Mouse (Mus musculus): ENCODE data around the gene Pde4dip.

Pde4dip gene

DNA sequence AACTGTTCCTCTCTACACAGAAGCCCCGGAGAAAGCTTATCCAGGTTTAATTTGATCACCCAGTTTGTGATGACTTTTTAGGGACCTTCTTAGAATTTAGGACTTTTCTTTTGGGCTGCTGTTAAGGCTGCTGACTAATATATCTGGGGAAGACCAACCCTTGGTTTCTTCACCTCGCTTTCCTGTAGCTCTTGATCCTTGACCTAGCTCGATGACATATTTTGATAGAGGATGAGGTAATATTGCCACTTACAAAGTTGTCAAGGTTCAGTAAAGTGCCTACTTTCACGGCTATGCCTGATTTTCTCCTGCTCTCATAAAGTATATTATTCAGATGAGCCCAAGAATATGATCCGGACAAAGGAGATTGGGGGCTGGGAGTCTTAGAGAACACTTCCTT is 13.1 kb upstream of the Pde4dip start:
- in situ Hi-C loops (cut with MboI, MseI), result loop anchor here (25.0 kb wide), 1 partner anchor 211 kb away; no protein-coding TSS in a partner anchor

DNA sequence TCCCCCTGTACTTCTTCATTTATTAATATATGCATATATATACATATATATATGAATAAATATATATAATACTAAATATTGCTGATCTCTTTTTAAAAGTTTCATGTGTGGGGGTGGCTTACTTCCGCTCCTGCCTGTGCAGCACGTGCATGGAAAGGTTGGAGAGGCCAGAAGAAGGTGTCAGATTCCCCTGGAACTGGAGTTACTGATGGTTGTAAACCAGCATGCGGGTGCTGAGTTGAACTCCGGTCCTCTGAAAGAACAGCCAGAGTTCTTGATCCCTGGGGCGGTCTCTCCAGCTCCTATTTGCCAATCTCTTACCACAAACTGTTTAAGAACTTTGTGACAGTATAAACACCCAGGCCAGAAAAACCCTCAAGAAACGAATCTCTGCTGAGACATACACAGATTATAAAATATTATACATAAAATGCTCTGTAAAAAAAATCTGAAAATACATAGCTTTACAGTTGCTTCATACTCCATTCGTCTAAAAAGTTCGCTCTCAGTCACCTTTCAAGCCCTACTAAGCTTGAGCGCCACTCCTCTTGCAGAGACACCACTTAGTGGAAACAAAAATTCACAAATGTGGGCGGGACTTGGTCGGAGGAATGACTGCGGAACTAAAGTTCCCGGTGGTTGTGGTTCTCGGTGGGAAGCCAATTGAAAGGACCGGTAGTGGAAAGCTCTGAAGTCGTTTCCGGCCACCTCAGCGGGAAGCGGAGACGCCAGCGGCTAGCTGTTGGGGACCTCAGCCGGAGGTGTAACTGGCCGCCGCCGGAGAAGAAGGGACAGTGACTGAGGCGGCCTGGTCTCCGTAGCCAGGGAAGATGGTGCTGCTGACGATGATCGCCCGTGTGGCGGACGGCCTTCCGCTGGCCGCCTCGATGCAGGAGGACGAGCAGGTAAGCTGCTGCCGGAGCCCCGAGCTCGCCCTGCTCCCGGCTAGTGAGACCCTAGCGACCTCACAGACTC is 12.3 kb upstream of the Pde4dip start, which contains the start of gene Sec22b:
Gene Sec22b, plus strand, starts transcription at position 675 of the 975 bp plus-strand sequence.
- in situ Hi-C loops (cut with MboI, MseI), result loop anchor here (25.0 kb wide), 1 partner anchor 211 kb away; no protein-coding TSS in a partner anchor

DNA sequence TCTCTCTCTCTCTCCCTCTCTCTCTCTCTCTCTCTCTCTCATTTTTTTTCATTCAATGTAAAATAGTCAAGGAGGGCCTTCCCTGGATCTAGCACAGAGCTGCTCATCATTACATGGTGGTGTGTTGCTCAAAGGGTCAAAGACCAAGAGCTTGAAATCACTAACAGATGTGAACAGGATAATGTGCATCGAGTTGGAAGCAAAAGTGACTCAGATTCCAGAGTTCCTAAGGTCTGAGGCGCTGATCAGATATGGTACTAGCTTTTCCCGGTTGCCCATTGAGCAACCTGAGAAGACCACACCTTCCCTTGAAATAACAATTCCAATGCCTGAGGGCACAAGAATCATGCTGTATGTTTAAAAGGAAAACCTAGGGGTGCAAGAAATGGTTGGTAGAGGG is 9.9 kb upstream of the Pde4dip start:
- in situ Hi-C loops (cut with MboI, MseI), result loop anchor here (10.0 kb wide), 1 partner anchor 124 kb away; no protein-coding TSS in a partner anchor

DNA sequence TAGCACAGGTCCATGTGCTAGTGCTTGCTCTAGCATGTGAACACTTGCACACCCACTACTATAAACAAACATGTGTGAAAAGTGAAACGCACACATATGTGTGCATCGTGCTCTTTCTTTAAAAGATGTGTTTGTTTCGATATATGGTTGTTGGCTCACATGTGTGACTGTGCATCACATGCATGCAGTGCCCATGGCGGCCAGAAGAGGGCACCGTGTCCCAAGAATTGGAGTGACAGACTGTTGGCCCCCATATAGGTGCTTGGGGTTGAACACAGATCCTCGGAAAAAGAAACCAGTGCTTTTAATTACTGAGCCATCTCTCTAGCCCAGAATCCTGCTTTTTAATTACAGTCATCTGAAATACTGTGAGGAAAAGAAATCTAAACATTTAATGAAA is 6.2 kb upstream of the Pde4dip start:
- in situ Hi-C loops (cut with MboI, MseI), result loop anchor here (10.0 kb wide), 1 partner anchor 120 kb away; no protein-coding TSS in a partner anchor

DNA sequence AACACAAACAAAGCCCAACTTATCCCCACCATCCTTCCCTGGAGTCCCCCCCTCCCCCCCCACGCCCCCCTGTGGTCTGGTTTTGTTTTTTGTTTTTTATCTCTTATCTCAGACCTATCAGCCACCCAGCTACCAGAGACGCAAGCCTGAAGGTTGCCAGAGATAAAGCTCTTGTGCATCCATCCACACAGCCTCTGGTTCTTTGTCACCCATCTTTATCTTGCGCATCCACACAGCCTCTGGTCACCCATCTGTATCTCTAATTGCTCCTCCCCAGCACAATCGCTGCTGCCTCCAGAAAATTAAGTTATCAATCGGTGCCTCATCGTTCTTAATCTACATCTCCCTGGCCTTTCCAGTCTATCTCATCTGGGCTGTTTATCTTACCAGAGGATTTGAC is 1.7 kb upstream of the Pde4dip start:
- in situ Hi-C loops (cut with MboI, MseI), result loop anchor here (10.0 kb wide), 1 partner anchor 115 kb away; no protein-coding TSS in a partner anchor

DNA sequence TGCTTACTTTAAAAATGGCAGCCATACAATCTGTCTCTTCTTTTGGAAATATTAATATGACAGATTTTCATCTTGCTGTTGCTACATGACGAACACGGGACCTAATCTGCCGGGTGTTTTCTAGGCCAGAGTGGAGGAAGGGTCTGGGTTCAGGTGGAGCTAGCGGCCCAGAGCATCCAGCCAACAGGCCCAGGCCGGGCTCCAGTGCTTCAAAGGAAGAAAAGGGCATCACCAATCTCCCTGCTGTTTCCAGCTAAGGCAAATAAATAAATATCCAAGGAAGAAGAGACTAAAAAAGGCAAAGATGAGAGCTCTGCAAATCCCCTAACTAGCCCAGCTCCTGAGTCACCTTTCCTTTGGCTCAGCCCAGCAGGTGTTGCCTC is 731 bp downstream of the Pde4dip start:
- in situ Hi-C loops (cut with MboI, MseI), result no loop called here

DNA sequence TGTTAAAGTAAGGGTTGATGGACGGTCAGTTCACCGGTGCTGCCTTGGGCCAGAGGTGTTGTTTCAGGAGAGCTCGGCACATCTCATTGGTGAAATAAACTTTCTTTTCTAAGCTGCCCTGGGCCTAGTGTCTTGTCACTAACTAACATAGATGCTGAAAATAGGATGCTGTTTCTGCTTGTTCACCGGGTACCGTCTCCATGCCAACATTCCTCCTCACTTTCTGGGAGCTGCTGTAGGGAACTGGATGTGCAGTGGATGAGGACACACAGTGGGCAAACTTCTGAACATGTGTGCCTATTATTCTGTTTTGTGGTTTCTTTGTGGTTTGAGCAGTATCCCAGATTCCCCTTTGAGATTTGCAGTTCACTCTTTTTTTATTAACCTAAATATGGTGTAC is 6.9 kb downstream of the Pde4dip start:
- in situ Hi-C loops (cut with MboI, MseI), result loop anchor here (5.0 kb wide), 1 partner anchor 199 kb away; no protein-coding TSS in a partner anchor

DNA sequence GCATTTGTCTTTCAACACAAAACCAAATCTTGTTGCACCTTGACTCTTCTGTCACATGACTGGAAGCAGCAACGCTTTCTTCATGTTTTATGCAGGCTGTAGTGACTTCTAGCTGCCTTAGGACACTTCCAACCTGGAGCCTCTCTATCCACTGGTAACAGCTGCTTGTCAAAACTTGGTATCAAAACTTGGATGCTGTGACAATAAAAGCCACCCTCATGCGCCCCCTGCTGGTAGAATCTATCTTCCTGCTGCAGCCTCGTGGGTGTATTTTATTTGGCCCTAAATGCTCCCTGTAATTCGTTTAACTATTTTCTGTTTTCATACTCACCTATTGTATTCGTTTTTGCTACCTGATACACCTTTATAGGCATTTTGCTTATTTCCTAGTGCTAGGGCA is 9.3 kb downstream of the Pde4dip start:
- in situ Hi-C loops (cut with MboI, MseI), result no loop called here

DNA sequence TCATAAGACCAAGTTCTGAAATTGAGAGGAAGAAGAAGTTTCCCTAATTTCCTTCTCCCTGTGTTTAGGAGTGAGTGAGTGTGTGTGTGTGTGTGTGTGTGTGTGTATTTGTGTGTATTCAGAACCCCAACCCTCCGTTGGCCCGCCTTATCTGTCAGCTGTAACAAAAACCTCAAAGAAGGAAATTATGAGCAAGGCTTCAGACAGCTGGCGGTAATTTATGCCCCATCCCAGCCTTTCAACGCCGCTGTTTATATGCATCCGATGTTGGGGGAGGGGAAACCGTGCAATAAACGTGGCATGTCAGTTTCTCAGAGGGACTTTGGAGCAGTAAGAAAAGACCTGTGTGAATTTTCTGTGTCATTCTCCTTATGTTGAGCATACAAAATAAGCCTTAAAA is 12.2 kb downstream of the Pde4dip start:
- in situ Hi-C loops (cut with MboI, MseI), result no loop called here

DNA sequence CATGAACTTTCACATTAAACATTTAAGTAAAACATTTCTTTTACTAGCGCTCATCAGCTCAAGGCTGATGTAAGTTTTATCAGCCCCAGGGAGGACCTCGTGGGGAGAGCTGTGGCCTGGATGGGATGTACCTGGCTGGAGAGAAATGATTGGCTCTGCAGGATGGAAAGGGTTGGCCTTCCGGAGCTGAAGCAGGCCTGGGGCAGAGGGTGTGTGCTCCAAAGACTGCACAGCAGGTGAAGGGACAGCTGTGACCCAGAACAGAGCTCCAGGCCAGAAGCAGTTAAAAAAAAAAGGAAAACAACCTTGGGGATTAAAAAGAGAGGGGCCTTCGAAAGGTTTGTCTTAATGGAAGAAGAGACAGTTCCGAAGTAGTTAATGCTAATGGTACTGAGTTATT is 13.7 kb downstream of the Pde4dip start:
- in situ Hi-C loops (cut with MboI, MseI), result no loop called here

DNA sequence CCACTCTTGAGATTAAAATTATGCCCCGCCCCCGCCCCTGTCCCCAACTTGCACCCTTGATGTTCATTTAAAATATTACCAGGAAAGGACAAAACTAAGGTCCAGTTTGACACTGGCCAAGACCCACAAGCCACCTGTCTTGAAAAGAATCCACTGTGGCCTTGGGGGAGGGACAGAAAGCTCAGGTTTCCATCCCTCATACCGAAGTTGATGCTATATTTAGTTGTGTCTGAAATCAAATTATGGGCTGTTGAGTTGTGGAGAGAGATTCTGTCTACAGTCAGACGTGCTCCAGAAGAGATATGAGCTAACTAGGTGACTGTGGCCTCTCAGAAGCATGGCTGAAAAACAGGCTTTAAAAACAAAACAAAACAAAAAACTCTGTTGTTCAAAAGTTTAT is 18.8 kb downstream of the Pde4dip start:
- in situ Hi-C loops (cut with MboI, MseI), result no loop called here

DNA sequence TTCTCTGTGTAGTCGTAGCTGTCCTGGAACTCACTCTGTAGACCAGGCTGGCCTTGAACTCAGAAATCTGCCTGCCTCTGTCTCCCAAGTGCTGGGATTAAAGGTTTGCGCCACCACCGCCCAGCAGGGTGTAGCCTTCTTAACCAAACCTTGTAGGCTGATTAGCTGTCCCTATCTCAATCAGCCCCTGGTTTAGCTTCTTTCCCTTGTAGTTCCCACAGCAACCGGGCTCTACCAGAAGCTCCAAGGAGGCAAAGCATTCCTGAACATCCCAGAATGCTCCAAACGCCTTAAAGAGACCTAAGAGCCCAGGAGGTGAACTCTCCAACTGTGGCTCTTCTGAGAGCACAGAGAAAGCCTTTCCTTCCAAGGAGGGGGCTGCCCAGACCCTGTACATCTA is 19.8 kb downstream of the Pde4dip start:
- in situ Hi-C loops (cut with MboI, MseI), result no loop called here

DNA sequence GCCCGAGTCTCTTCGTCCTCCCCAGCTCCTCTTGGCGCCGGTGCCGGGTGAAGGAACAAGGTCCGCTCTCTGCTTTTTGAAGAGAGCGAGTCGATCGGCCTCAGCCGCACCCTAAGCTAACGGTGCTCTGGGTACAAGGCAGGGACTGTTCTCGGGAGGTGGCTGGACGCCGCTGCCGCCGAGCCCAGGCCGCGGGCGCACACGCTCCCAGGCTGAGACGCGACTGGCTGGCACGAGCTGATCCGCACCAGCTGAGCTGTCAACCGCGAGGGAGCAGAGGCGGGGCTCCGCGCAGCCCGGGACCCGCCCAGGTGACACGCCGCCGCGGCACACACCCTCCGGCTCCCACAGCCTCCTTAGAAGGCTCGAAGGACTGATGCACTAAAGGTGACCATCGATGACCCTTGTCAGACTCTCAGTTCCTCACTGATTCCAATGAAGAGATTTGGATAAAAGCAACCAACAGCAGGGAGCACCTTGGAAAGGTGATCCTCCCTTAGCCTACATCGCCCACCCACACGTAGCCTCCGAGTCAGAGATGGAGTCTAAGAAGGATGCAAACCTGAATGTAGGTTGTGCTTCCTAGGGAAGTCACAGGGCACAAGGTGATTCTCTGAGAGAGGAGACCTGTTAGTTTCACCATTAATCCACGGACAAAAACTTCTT is 20.4 kb downstream of the Pde4dip start:
- in situ Hi-C loops (cut with MboI, MseI), result no loop called here

DNA sequence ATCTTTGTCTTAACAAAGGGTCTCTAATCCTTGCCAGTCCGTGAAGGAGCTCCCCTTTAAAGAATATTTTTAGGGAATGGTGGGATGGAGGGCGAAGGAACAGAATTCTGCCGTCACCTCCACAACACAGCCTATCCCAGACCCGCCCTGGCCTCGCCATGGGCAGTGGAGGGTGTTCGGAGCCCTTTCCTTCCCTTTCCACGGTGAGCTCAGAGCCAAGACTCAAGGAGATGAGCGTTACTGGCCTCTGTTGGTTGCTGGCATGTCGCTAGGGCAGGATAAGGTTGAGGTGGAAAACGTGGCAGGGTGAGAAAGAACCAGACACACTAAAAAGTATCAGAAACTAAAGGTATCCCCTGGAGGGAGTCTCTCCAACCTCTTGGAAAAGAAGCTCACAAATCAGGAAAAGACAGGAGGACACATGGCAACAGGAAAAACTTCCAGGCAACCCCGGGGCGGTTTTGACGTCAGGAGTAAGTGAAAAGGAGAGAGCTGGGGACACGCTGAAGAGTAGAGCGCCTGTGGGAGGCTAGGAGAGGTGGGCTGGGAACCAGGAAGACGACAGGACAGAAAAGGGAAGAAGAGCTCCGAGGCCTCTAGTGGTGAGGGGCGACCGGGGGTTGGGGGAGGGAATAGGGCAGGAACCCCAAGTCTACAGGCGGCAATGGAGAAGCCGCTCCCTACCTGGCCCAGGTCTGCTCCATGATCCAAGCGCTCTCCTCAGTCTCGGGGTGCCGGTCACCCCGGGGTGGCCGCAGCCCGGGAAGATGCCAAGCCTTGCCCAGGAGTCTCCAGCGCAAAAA is 21.1 kb downstream of the Pde4dip start:
- in situ Hi-C loops (cut with MboI, MseI), result no loop called here

DNA sequence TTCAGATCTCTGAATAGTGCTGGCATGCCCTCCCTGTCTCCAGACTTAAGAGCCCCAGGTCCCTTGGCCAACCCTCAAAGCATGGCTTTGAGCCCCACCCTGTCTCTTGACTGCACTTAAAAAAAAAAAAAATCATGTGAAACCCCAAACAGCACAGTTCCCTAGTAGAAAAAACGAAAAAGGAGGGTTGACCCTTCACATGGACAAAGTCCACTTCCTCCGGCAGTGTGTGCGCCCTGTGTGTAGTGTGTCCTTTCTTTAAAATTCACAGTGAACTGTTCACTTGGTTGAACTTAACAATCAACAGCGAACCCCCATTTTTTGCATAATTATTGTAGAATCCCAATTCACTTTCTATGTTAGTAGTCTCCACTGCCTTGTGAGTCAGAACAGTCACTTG is 21.8 kb downstream of the Pde4dip start:
- in situ Hi-C loops (cut with MboI, MseI), result no loop called here

DNA sequence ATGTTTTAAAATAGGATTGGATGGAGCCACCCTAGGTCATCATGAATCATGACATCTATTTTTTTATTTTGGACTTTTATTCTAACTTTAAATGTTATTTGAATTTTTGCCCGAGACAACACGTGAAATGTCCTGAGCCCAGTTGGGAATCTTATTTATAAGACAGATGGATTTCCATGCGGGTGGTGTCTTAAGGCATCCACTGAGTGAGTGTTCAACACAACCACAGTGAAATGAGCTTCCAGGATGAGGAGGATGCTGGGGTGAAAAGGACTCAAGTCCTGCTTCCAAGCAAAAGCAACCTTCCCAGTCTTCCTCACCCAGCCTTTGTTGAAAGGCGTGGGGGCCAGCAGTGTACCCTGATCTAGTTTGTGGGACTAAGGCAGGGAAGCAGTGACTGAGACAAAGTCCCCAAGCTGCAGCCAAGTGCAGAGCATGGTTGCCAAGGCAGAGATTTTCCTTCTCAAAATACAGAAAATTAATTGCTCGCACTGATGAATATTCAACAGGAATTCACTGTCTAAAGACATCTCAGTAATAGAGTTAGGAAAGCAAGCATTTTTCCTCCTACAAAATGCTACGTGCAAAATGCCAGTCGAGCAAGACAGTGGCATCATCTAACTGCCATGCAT is 27.6 kb downstream of the Pde4dip start:
- in situ Hi-C loops (cut with MboI, MseI), result no loop called here

DNA sequence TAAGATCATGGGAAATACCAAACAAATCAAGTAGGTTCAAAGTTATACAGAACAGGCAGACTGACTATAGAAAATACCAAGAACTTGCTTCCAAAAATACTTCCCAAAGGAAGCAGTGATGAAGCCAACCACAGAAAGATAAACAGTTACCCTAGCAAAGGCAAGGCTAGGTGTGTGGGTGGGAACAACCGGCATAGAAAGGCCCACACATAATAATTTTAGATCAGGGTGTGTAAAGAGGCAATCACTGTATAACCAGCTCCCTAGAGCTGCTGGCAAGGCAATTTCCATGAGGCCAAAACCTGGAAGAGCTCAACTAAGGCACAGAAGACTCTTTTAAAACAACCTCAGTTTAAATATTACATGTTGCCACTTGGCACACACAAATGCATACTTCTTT is 29.1 kb downstream of the Pde4dip start:
- in situ Hi-C loops (cut with MboI, MseI), result no loop called here

DNA sequence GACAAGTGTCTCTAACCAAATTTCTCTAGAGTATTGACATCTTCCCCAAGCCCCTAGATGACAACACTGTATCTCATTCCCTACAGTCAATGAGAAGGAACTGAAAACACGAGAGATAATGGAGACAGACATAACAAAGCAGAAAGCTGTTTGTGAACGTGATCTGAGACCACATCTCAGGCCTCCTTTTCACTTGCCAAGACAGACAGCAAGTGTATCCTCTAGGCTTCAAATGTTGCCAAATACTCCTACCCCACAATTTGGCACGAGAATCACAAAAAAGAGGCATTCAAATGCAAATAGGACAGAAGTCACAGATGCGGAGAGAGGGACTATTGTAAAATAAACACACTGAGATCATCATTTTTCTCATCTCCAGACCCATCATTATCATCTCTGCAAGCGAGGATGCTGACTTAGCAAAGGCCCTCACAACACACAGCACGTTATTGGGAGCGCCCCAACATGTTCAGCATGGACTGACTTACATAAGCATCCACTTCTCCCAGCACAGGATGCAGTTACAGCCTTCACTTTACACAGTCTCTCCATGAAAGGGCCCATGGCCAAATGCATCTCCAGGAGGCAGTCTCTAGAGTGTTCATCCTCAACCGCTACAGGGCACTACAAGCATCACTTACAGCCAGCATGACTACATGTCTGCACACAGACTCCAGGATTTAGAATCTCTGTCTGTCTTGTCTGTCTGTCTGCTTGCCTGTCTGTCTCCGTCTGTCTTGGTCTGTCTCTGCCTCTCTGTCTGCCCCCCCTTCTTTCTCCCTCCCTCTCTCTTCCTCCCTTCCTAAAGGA is 33.7 kb downstream of the Pde4dip start:
- in situ Hi-C loops (cut with MboI, MseI), result no loop called here

DNA sequence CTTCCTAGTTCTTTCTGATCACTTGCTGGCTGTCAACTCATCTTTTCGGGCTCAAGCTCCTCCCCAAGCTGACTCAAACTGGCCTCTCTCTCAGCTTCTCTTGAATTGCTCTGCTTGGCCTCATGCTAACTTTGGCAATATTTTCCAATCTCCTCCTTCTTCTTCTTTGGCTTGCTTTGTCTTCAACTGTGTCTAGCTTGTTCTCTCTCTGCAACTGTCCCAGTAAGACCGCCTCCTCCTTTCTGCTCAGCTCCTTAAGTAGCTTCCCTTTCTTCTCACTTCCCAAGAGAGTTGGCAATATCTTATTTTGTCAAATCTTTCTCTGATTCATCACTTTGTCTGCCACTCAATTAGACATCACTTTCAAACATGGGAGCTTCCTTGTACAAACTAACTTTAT is 36.7 kb downstream of the Pde4dip start:
- in situ Hi-C loops (cut with MboI, MseI), result no loop called here

DNA sequence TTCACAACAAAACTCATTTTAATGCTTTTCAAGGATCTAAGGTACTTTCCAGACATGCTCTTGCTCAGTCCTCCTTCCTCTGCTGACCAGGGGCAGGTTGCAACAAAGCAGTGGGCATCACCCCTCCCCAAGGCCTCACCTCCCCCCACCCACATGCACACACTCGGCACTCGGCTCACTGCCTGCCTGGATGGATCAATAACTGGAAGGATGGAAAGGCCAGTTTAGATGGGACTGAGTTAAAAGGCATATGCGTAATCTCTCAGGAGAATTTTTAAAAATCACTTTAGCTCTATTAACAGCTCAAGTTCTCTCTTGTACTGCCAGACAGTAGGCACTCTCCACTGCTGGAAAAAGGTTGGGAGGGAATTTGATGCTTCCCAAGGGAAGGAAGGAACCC is 40.9 kb downstream of the Pde4dip start:
- in situ Hi-C loops (cut with MboI, MseI), result no loop called here

Measured in T-helper 2 cell (primary cell).